ENCODE assay signal across 7 mouse cellular contexts in the genomic region with DNA sequence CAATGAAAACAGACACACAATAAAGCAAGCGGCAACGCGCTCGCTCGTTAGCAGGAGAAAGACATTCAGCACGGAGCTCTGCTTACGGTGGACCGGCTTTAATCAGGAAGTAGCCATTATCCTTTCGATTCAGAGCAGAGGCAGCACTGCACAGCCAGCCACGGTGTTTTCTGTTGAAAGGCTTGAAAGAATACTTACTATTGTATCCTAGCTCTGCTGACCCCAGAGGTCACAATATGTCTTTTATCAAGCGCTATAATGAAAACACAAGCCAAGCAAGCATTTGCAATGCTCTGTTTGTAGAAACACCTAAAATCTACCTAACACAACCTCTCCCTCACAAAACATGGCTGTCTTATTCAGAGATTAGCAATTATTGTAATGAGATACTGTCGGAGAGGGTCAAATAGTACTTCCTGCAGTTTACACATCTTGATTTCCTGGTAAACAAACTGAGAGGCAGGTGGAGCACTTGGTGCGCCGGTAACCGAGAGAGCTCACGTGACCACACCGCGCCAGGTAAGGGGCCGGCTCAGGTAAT.
A peak's percentile ranks its signal among the peaks of the same experiment; 100 is the strongest.
DNase-seq lines count a peak whose midpoint lies in the region; ATAC-seq and TF ChIP-seq lines count a peak whose summit lies in the region.

No protein-coding gene starts in this region.

- H3K4me2 ChIP-seq in lung, embryonic 16.5 days (ENCODE audit: low read depth, low read length) = peak overlapping the region; percentile 45

- no peaks in the 10 kb centered on the region for H3K36me3 ChIP-seq in erythroblast, embryonic 14.5 days (ENCODE audit: control insufficient read depth)
- H3K36me3 ChIP-seq in hindbrain, embryonic 10.5 days = peaks cover 8% of the 10 kb centered on the region
- no peaks in the 10 kb centered on the region for H3K36me3 ChIP-seq in lung, embryonic 16.5 days (ENCODE audit: control insufficient read depth, insufficient read depth, low read length)

- peak overlapping the region; percentile 50 for H3K27ac ChIP-seq in hindbrain, embryonic 10.5 days
- peak overlapping the region; percentile 7; the same call in 1 of the 2 replicates for H3K27ac ChIP-seq in lung, embryonic 16.5 days (ENCODE audit: low read length)
- peak overlapping the region; percentile 37; the same call in 1 of the 2 replicates for H3K27ac ChIP-seq in olfactory bulb, adult 2 months (ENCODE audit: insufficient read depth, low read depth, low read length)

- peak; percentile 64 for DNase-seq in MN1 (ENCODE audit: low spot score)
- DNase-seq in brain, embryonic 18.5 days (ENCODE audit: low read depth, low spot score) = peak; percentile 34
- peak; percentile 29 for DNase-seq in hindbrain, embryonic 10.5 days (ENCODE audit: low spot score)
- DNase-seq in layer of hippocampus, postnatal 10 days (ENCODE audit: low spot score in 2 of 2) = peak; percentile 25 to 39

- TF ChIP-seq CTCF in olfactory bulb, adult 2 months (IDR thresholded peaks at IDR 0.05; ENCODE audit: insufficient read depth, low read depth, low read length) = no peak

- no peak; the same call in 1 of the 2 replicates for ATAC-seq in lung, embryonic 16.5 days (ENCODE audit: low read depth)

- no peaks in the 10 kb centered on the region for H3K9me3 ChIP-seq in erythroblast, embryonic 14.5 days (ENCODE audit: control insufficient read depth, low read length)
- no peaks in the 10 kb centered on the region for H3K9me3 ChIP-seq in hindbrain, embryonic 10.5 days
- no peaks in the 10 kb centered on the region for H3K9me3 ChIP-seq in lung, embryonic 16.5 days (ENCODE audit: control insufficient read depth, low read length)

- TF ChIP-seq POLR2A in olfactory bulb, adult 2 months (IDR thresholded peaks at IDR 0.05; ENCODE audit: insufficient read depth, low read depth, low read length) = no peak

- H3K9ac ChIP-seq in lung, embryonic 16.5 days (ENCODE audit: low read length) = peak overlapping the region; percentile 53

- no peaks in the 10 kb centered on the region for H3K27me3 ChIP-seq in erythroblast, embryonic 14.5 days (ENCODE audit: control insufficient read depth)
- H3K27me3 ChIP-seq in hindbrain, embryonic 10.5 days (ENCODE audit: insufficient read depth, poor library complexity, severe bottlenecking) = no peaks in the 10 kb centered on the region
- H3K27me3 ChIP-seq in lung, embryonic 16.5 days (ENCODE audit: control insufficient read depth, insufficient read depth, low read depth, low read length) = no peaks in the 10 kb centered on the region

- WGBS in hindbrain, embryonic 10.5 days = 6% methylated on average over 19 of the region's 19 CpGs
- WGBS in lung, embryonic 16.5 days = 24% methylated on average over 19 of the region's 19 CpGs
- WGBS in olfactory bulb, adult 2 months = 14% methylated on average over 19 of the region's 19 CpGs

- peaks cover 9% of the 10 kb centered on the region for H3K4me1 ChIP-seq in erythroblast, embryonic 14.5 days (ENCODE audit: control insufficient read depth)
- H3K4me1 ChIP-seq in hindbrain, embryonic 10.5 days (replicated peaks) = peaks cover 23% of the 10 kb centered on the region
- H3K4me1 ChIP-seq in lung, embryonic 16.5 days (replicated peaks; ENCODE audit: control insufficient read depth, insufficient read depth, low read length) = no peaks in the 10 kb centered on the region; the same call in 1 of the 2 replicates
- no peaks in the 10 kb centered on the region for H3K4me1 ChIP-seq in olfactory bulb, adult 2 months (ENCODE audit: control insufficient read depth, insufficient read depth, low read length)

- H3K4me3 ChIP-seq in erythroblast, embryonic 14.5 days (replicated peaks) = peak overlapping the region; percentile 64
- peak overlapping the region; percentile 42 for H3K4me3 ChIP-seq in hindbrain, embryonic 10.5 days
- H3K4me3 ChIP-seq in lung, embryonic 16.5 days (ENCODE audit: low read length) = peak overlapping the region; percentile 42
- peak overlapping the region; percentile 33 for H3K4me3 ChIP-seq in olfactory bulb, adult 2 months (ENCODE audit: insufficient read depth, low read depth, low read length)
